In the genomic region with DNA sequence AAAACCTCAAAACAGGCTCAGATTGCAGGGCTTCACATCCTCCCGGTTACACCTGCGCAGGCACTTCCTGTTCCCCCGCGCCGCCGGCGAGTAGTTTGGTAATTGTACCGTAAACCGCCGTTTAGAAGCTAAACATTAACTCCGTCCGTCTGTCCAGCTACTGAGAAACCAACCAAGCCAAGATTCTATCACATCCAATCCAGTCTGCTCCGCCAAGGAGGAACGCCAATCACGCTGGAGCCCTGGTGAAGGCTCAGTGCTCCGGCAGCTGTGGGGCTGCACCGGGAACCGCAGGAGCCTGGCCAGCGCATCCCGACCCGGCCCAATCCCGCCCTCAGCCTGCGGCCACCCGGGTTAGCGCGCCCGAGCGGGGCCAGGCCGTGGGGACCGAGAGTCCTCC, we compare ENCODE assay signal across 9 mouse cellular contexts. TPM values are rescaled to one million over a fixed set of nuclear protein-coding genes. Genes with fewer than 3 reads are reported as not detected.
DNase-seq lines count a peak whose midpoint lies in the region; ATAC-seq and TF ChIP-seq lines count a peak whose summit lies in the region.
"Had no signal": no experiment of that assay in that cellular context is flagged by ENCODE, and none has a peak within 500 bp of the region (broad histone marks: within the 10 kb centered on the region; RNA-seq: fewer than 3 reads in every experiment).

No protein-coding gene starts in this region.

- WGBS in forebrain, embryonic 15.5 days = under 1% methylated on average over 30 of the region's 30 CpGs
- 0% methylated on average over 30 of the region's 30 CpGs for WGBS in limb, embryonic 12.5 days

- H3K4me2 ChIP-seq in forebrain, embryonic 15.5 days (replicated peaks) = peak overlapping the region; percentile 67
- peak overlapping the region; percentile 65 for H3K4me2 ChIP-seq in limb, embryonic 12.5 days

- intact Hi-C loops in left cerebral cortex, adult 2 months (cut with DNase I) = loop anchor here (2.0 to 5.0 kb wide), 3 partner anchors 59 to 168 kb away; a partner anchor contains a TSS
- intact Hi-C loops in left cerebral cortex, postnatal 36 days (cut with DNase I) = loop anchor here (5.0 kb wide), 2 partner anchors 62 to 118 kb away; a partner anchor contains a TSS

- H3K4me3 ChIP-seq in left cerebral cortex, adult 2 months = peak overlapping the region; percentile 95
- peak overlapping the region; percentile 68 for H3K4me3 ChIP-seq in forebrain, embryonic 15.5 days
- H3K4me3 ChIP-seq in limb, embryonic 12.5 days (replicated peaks) = peak overlapping the region; percentile 80

- peak overlapping the region; percentile 88 for H3K27ac ChIP-seq in left cerebral cortex, adult 2 months
- peak overlapping the region; percentile 95 for H3K27ac ChIP-seq in forebrain, embryonic 15.5 days (replicated peaks)
- H3K27ac ChIP-seq in limb, embryonic 12.5 days = peak overlapping the region; percentile 98

- peak overlapping the region; percentile 68 for H3K9ac ChIP-seq in forebrain, embryonic 15.5 days (replicated peaks)
- peak overlapping the region; percentile 70 for H3K9ac ChIP-seq in limb, embryonic 12.5 days (replicated peaks)

- DNase-seq in left cerebral cortex, adult 2 months (ENCODE audit: extremely low spot score in 1 of 2, low spot score in 2 of 2) = no peak
- no peak for DNase-seq in left cerebral cortex, postnatal 36 days (ENCODE audit: low spot score in 2 of 2)
- peak; percentile 60 for DNase-seq in WW6 (ENCODE audit: low read depth, low spot score)
- no peak for DNase-seq in right cerebral cortex, postnatal 10 days (ENCODE audit: low spot score in 2 of 2)
- DNase-seq in ovary, postnatal 10 days (ENCODE audit: low spot score) = no peak

- peaks cover 5% of the 10 kb centered on the region for H3K4me1 ChIP-seq in forebrain, embryonic 15.5 days
- peaks cover 9% of the 10 kb centered on the region for H3K4me1 ChIP-seq in limb, embryonic 12.5 days (replicated peaks)

- no peak for TF ChIP-seq CTCF in left cerebral cortex, adult 2 months (IDR thresholded peaks at IDR 0.05)

- ATAC-seq in forebrain, embryonic 15.5 days (replicated peaks) = peak; percentile 87
- ATAC-seq in limb, embryonic 12.5 days (ENCODE audit: insufficient number of reproducible peaks, insufficient read depth, low FRiP score, low TSS enrichment, low read depth) = no peak; the same call in 1 of the 2 replicates
- peak; percentile 54 for ATAC-seq in monocyte, adult 5-6 weeks (replicated peaks; ENCODE audit: insufficient number of reproducible peaks, low FRiP score, low TSS enrichment, poor library complexity, severe bottlenecking)

- H3K36me3 ChIP-seq in forebrain, embryonic 15.5 days = 0 out of 2 replicates have a peak, but pooled peaks cover 2% of the 10 kb centered on the region
- no peaks in the 10 kb centered on the region for H3K36me3 ChIP-seq in limb, embryonic 12.5 days

- no peaks in the 10 kb centered on the region for H3K9me3 ChIP-seq in forebrain, embryonic 15.5 days
- H3K9me3 ChIP-seq in limb, embryonic 12.5 days = no peaks in the 10 kb centered on the region

- H3K27me3 ChIP-seq in forebrain, embryonic 15.5 days = no peaks in the 10 kb centered on the region
- no peaks in the 10 kb centered on the region for H3K27me3 ChIP-seq in limb, embryonic 12.5 days

RNA-seq across cellular contexts. Expression of a gene that starts 0.5 kb away (rescaled TPM):
- total RNA-seq in left cerebral cortex, adult 2 months (2021) = 10 to 100 TPM; 27.9 to 39.1 TPM
- 10 to 100 TPM; 21.7 to 32.7 TPM for total RNA-seq in left cerebral cortex, postnatal 36 days (2021)
- polyA plus RNA-seq in forebrain, embryonic 15.5 days (2015; fragmentation: Nextera tagmentation; extraction: Ambion mirVana) = 4.9 and 5.3 TPM in 2 replicates
- polyA plus RNA-seq in limb, embryonic 12.5 days (2016; fragmentation: Nextera tagmentation; extraction: Ambion mirVana) = 6.8 and 7.1 TPM in 2 replicates
- total RNA-seq in monocyte, adult 5-6 weeks (2017) = 8.3 to 21.2 TPM (median 8.7 TPM) in 3 replicates

RNA-seq across cellular contexts. Expression of a gene that starts 51.0 kb away (rescaled TPM):
- total RNA-seq in left cerebral cortex, adult 2 months (2021) = not detected
- total RNA-seq in left cerebral cortex, postnatal 36 days (2021) = under 1 TPM; 0.27 to 0.68 TPM
- polyA plus RNA-seq in forebrain, embryonic 15.5 days (2015; fragmentation: Nextera tagmentation; extraction: Ambion mirVana) = not detected in 2 replicates
- 6.8 and 7.4 TPM in 2 replicates for polyA plus RNA-seq in limb, embryonic 12.5 days (2016; fragmentation: Nextera tagmentation; extraction: Ambion mirVana)
- total RNA-seq in monocyte, adult 5-6 weeks (2017) = not detected in 3 replicates
- total RNA-seq: left cerebral cortex, postnatal 14 days had no signal

RNA-seq across cellular contexts. Expression of a gene that starts 59.8 kb away (rescaled TPM):
- total RNA-seq in left cerebral cortex, adult 2 months (2021) = 10 to 100 TPM; 58.3 to 59.5 TPM
- total RNA-seq in left cerebral cortex, postnatal 36 days (2021) = 10 to 100 TPM; 56.6 to 67.5 TPM
- 90.1 and 95.4 TPM in 2 replicates for polyA plus RNA-seq in forebrain, embryonic 15.5 days (2015; fragmentation: Nextera tagmentation; extraction: Ambion mirVana)
- polyA plus RNA-seq in limb, embryonic 12.5 days (2016; fragmentation: Nextera tagmentation; extraction: Ambion mirVana) = 83.1 and 86.0 TPM in 2 replicates
- 21.4 to 34.4 TPM (median 33.6 TPM) in 3 replicates for total RNA-seq in monocyte, adult 5-6 weeks (2017)
